Mouse (Mus musculus): ENCODE data around the gene Gm20388.
"Not testable (repeated sequence)": the region's sequence is repeated elsewhere in the genome, so short reads cannot be mapped to it uniquely, and the experiment has no call there.

The Gm20388 gene

DNA sequence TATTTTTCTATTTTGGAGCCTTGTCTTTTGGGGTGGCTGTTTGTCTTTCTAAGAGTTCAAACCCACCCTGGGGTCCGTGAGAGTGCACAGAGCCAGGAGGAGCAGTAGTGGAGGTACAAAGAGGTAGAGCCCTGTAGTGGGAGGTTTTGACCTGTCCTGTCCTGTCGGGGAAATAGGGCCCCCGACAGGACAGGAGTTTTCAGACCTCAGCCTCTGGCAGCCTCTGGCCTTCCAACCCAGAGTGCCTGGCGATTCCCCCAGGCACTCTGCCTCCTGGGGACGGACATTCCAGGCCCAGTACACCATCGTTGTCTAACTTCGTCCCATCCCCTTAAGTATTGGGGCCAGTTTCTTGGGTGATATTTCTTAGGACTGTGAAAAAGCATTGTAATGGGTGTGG is 1211.7 kb downstream of the Gm20388 start:
- in situ Hi-C loops (cut with MboI, MseI) = no loop called here

DNA sequence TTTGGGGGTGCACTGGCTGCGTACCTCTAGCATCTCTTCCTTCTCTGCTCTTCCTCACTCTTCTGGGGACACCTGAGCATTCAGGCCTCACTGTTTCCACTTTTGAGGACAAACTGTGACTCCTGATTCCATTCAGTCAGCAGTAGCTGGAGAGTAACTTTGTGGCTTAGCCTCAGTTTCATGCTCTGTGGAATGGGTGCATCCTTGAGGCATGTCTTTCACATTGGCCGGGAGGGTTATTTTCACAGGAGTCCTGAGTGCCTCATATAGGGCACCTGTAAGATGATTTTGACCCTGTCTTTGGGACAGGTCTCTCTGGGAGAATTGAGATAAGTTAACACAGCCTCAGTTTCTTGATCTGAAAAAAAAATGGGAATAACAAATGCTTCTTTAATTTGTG is 1212.5 kb downstream of the Gm20388 start:
- in situ Hi-C loops (cut with MboI, MseI) = no loop called here

DNA sequence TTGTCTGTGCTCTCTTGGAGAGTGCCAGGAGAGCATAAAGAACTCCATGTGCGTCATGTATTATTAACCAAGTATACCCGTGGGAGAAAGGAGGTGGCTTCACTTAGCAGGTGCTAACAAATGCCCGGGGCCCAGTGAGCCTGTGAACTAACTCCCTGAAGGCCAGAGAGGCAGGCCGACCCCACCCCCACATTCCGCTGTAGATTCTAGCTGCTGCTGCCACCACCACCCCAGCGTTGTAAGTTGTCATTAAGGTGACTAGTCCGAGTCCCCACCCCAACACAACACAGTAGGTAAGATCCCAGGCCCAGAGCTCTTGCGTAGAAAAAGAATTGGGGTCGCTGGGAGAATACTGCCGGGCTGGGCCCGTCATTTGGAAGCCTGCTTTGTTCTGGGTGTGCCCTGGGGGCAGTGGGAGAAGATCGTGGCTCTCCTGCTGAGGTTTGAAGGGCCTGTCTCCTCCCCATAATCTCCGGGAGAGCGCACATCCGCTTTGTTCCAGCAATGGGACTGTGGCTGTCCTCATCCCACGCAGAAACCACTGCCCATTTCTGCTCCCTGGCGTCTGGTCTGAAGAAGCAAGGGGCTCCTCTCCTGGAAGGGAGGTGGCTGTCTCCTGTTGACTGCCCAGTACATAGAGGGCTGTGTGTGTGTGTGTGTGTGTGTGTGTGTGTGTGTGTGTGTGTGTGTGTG is 1214.1 kb downstream of the Gm20388 start:
- in situ Hi-C loops (cut with MboI, MseI) = no loop called here

DNA sequence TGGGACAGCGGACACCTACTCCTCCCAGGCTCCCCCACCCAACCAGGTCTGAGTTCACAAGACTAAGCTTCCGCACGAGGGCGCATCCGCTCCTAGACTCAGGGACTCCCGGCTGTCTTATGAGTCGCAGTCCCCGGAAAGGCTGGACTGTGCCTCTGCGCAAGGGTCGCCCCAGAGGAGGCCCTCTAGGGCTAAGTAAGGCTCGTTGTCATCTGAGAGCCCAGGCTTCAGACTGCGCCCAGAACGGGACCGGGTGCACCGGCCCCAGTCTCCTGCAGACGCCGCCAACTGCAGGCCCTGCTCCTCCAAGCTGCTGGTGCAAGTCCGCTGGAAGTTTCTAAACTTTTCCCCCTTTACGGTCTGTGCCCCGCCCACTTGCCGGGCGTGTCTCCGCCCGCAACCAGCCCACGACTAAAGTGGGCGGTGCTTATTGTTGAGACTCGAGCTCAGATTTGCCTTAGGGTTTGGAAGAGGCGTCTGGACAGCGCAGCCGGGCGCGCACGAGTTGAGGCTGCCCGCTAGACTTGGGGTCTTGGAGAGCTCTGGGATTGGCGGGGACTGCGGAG is 1214.8 kb downstream of the Gm20388 start:
- in situ Hi-C loops (cut with MboI, MseI) = no loop called here

DNA sequence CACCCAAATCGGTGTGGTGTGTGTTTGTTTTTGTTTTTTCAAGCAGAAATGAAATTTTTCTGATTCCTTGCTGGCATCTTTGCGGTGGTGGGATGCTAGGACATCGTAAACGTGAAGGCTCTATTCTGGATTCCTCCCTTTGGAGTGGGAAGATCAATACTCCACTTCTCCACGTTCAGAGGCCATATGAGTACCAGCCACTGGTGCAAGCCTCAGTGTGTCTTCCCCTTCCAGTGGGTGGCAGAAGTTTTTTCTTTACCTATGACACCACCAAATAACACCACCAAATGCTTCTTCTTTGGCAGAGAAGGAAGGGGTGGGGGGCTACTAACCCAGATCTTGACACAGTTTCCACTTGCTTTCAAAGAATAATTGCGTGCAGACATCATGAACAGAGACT is 1215.5 kb downstream of the Gm20388 start:
- in situ Hi-C loops (cut with MboI, MseI) = no loop called here

DNA sequence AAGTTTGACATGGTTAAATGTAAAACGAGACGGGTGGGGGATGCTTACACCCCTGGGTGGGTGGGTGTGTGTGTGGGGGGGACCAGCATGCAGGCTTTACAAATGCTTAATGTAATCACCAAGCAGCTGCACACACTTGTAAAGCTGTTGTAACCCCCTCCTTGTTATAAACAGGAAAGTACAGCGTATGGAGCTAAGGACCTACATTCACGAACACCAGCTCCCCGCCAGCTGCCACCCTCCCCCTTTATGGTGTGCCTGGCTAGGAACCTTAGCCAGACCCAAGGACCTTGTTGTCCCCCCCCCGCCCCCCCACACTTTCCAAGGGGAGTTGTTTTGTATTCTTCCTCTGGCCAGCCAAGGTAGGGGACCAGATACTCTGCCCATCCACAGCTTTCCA is 1216.1 kb downstream of the Gm20388 start:
- in situ Hi-C loops (cut with MboI, MseI) = no loop called here

DNA sequence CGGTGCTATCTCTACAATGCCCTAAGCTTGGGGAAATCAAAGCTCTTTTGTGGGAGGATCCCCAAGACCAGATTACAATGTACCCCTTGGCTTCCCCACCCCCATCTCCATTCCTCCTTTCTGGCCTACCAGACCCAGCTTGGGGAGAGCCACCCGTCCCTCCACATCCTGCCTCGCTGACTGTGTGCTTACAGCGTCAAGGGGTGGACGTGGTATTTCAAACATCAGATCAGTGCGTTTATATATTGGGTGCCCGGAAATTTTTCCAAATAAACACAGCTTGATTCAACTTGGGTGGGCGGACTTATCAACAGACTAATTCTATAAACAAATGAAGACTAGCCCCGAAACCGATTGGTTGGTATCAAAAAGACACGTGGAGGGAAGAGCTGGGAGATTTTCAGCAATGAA is 1216.7 kb downstream of the Gm20388 start:
- in situ Hi-C loops (cut with MboI, MseI) = no loop called here

DNA sequence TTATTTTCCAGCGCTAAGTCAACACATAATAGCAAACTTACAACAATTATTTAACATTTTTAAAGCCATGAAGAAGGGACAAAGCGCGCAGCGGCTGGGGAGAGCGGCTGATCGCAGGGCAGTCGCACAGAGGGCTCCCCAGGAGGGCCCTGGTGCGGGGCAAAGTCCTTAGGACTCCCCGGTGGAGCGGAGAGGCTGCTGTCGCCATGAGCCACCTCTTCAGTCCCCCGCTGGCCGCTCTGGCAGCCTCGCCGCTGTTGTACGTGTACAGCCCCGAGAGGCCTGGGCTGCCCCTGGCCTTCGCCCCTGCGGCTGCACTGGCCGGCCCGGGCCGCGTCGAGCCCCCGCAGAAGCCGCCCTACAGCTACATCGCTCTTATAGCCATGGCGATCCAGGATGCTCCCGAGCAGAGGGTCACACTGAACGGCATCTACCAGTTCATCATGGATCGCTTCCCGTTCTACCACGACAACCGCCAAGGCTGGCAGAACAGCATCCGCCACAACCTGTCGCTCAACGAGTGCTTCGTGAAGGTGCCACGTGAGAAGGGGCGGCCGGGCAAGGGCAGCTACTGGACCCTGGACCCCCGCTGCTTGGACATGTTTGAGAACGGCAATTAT is 1217.2 kb downstream of the Gm20388 start, which contains the start of gene Foxl1:
TSS of gene Foxl1 (plus strand) at position 185 of the 620 bp plus-strand sequence.
- in situ Hi-C loops (cut with MboI, MseI) = no loop called here

DNA sequence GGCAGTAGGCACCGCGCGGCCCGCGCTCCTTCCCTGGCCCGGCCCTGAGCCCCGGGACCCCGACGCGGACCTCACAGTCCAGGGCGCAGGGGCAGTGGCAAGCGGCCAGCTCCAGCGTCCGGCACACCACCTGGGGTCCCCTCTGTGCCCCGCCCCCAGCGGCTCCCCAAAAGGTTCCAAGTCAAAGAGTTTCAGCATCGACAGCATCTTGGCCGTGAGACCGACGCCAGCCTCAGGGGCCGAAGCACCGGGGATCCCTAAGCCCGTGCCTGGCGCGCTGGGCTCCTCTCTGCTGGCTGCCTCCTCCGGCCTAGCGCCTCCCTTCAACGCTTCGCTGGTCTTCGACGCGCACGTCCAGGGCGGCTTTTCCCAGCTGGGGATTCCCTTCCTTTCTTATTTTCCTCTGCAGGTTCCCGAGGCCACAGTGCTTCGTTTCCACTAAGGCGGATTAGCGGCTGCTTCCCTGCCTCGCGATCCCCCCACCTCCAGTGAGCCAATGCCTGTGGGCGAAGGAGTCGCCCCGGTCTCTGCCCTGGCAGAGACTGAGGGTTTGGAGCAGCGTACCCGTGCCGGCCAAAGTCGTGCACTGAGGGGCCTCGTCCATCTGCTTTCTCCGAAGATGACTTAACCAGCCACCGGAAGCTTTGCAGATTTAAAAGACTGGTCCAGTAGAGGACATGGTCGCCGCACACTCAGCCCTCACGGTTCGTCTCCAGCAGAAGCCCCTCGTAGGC is 1218.1 kb downstream of the Gm20388 start:
- in situ Hi-C loops (cut with MboI, MseI) = no loop called here

DNA sequence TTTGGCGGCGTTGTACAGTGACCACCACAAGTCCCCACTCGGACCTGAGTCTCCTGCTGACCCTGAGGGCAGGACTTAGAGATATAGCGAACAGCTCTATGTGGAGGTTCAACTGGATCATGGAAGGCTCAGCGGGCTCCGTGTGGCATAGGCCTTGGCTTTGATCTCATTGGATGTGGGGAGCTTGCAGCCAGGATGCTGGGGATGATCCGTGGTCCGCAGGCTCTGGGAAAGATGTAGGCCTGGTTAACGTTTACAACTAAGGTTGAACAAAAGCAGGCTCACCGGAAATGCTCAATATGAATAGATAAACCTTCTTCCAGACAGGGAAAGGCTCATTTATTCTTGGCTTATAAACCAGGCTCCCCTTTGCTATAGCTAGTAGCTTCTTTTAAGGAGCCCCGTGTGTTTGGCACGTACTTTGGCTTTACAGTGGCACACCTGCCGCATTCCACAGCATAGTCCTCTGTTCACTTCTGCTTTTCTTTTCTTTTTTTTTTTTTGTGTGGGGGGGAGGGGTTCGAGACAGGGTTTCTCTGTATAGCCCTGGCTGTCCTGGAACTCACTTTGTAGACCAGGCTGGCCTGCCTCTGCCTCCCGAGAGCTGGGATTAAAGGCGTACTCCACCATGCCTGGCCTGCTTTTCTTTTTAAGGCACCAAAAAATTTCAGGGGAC is 1218.8 kb downstream of the Gm20388 start:
- in situ Hi-C loops (cut with MboI, MseI) = no loop called here

DNA sequence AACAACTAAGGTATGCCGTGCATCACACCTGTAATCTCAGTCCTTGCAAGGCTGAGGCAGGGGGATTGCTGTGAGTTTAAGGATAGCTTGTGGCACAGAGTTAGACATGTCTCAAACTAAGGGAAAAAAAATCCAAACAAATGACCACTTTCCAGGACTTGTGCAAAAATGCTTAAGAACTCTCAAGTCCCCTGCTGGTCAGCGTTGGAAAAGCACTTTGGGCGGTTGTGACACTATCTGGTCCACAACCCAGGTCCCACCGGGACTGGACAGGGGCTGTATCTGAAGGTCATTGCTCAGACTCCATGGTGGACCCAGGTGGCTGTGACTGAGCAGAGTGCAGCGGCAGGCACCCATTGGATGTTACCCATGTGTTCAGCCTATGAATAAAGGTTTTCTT is 1219.9 kb downstream of the Gm20388 start:
- in situ Hi-C loops (cut with MboI, MseI) = no loop called here

DNA sequence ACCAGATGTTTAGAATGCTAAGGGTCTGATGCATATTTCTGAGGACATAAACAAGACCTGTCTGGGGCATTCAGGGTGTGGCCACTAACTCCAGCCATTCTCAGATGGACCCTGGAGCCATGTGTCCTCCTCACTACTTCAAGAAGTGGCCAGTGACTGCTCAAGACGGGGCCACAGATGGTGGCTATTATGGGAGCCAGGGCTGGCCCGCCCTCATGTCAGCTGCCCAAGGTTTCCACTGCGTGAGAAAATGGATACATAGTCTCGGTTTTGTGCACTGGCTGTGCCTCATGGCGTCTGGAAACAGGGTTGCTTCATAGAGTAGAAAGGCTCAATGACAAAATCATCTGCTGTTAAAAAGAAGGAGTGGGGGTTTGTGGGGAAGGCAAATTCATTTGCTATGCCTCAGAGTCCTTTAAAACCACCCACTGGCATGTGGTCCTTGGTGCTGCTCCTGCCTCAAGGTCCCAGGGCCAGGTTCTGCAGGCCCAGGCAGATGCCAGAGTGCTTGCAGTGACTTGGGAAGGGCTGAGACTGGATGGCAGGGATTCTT is 1222.4 kb downstream of the Gm20388 start:
- in situ Hi-C loops (cut with MboI, MseI) = no loop called here

DNA sequence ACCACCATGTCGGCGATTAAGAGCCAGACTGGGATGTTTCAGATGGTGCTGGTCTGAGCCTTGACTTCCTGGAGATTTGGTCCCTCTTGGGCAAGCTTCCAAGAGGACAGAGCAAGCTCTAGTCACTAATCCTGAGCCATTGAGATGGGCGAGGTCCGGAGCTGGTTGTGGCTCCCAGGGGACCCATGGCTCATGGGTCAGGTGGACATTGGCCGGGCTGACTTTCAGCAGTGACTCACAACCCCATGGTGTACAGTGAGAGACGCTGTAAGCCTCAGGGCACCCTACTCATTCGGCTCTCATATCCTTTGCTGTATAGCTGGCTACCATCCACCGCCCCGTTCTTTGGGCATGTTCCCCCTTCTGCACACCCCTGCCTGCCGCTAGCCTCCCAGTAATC is 1223.5 kb downstream of the Gm20388 start:
- in situ Hi-C loops (cut with MboI, MseI) = no loop called here

DNA sequence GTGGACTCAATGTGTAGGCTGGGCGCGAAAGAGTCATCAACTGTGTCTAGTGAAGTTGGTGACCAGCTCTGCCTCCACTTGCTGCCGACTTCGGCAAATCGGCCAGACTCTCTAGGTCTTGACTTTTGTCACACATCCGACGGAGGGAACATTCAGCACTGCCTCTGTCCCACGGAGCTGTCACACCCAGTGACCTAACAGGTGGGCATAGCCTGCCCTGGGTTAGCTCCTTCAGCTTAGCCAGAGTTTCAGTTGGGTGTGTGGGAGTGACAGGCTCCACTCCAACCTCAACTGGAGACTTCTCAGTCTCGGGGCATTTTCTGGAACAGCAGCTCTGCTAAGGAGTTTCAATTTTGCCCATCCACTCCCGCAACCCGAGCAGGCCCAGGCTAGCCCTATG is 1223.9 kb downstream of the Gm20388 start:
- in situ Hi-C loops (cut with MboI, MseI) = no loop called here

DNA sequence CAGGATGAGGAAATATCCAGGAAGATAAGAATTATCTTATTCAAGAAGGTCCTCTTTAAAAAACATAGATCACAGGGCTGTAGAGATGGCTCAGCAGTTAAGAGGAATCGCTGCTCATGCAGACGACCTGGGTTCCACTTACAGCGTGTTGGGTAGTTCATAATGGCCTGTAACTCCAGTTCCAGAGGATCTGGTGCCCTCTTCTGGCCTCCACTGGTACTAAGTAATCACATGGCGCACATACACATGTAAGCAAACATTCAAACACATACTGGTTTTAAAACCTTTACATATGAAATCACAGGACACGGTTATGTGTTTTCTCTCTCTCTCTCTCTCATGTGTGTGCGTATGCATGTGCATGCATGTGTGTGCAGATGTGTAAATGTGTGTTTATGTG is 1226.2 kb downstream of the Gm20388 start:
- in situ Hi-C loops (cut with MboI, MseI) = no loop called here

DNA sequence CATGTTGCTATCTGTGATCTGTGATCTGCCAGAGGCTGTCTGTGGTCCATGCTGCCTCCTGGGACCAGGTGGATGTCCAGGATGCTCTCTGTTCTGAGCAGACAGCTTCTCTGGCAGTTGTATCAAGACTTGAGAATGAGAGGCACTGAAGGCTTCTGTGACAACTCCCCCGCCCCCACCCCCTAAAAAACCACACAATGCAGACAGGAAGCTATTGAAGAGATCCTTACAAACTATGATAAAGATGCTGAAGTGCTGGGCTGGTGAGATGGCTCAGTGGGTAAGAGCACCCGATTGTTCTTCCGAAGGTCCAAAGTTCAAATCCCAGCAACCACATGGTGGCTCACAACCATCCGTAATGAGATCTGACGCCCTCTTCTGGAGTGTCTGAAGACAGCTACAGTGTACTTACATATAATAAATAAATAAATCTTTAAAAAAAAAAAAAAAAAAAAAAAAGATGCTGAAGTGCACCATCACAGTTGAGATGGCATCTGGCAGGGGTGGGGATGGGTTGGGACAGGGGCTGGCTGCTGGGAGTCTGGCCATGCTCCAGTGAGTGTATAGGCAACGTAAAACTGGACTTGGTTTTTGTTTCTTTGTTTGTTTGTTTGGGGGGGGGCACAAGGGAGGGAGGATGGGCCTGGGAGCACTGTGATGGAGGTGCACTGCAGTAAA is 1235.0 kb downstream of the Gm20388 start:
- in situ Hi-C loops (cut with MboI, MseI) = not testable (repeated sequence)

DNA sequence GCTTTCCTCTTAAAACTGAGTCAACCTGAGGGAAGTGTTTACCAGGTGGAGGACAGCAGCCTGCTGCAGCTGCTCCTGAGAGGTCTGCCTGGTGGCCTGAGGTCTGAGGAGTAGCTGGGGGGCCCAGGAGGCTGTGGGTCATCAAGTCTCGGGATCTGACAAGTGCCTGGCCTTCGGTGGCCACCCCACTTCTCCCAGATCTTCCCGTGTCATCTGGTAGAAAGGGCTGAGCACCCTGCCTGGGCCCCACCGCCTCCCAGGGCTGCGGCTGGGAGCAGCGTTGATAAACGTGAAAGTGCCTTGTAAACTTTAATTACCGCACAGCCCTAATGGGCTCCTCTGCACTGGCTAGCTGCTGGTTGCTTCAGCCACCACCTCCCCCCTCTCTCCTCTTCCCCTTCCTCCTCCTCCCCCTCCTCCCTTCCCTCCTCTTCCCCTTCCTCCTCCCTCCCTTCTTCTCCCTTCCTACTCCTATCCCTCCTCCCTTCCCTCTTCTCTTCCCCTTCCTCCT is 1238.0 kb downstream of the Gm20388 start:
- in situ Hi-C loops (cut with MboI, MseI) = no loop called here

DNA sequence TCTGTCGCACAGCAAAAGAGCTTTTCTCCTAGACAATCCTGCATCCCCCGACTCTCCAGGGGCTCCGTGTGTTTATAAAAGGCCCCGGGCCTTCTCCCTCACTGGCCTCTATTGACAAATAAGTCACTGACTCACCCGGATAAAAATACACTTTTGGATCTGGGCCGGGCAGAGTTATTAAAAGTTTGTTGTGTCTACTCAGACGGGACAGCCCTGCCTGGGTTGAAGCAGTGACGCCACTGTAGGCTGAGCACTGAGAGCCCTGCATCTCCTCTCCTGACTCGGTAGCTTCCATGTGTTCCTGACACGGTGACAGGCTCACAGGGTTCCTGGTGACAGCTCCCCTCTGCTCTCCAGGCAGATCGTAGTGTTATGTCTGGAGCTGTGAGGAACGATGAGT is 1241.8 kb downstream of the Gm20388 start:
- in situ Hi-C loops (cut with MboI, MseI) = no loop called here

DNA sequence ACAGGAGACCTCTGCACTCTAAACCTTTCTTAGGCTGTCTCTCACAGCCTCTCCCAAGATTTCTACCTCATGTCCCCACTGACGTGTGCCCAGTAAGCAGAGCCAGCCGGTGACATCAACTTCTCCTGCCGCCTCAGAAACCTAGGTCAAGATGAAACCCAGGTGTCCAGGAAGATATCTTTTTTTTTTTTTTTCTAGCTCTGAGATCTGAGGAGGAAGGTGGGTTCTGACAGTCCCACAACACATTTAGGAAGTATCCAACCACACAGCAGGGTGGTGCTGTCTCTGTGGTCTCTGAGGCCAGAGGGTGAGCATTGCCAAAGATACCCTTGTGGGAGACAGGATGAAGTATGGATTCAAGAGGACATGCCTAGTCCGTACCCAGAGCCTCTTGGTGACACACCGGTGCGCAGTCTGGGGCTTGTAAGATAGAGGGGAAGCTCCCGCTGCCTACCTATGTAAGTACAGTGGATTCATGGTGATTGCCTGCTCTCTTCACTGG is 1246.4 kb downstream of the Gm20388 start:
- in situ Hi-C loops (cut with MboI, MseI) = no loop called here

DNA sequence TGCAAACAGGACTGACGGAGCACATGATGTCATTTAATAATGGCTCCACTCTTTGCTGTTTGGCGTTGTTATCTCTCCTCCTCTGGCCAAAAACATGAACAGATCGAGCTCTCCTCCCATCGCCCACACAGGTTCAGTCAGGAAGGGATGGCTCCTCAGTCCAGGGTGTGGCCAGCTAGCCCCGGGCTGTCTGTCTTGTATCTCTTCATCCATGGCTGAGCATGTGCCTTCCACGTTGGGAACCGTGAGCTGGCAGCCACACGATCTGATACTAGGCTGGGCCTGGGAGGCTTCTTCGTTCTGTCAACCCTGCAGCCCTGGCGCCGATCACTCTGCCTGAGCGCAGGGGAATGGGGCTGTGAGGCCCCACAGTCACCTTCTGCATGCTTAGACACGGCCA is 1248.2 kb downstream of the Gm20388 start:
- in situ Hi-C loops (cut with MboI, MseI) = no loop called here

DNA sequence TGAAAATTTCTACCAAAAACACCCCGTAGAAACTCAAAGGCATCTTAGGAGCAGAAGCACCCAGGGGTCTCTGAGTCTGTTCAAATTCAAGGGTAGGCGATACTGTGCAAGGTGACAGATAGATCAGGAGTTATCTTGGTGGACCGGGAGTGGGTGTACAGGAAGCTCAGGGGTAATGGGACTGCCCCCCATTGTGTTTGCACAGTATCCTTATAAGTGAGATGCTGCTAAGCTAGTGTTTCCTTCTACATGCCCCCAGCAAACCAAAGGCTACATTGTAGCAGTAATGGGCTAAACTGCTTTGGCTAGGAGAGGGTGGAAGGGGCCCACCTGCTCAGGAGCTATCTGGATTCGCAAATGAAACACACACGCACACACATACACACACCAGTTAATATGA is 1250.8 kb downstream of the Gm20388 start:
- in situ Hi-C loops (cut with MboI, MseI) = no loop called here

Data from T-helper 1 cell (primary cell).